Mouse (Mus musculus): Measurements from ENCODE around the gene Elf1. TPM values are rescaled to one million over a fixed set of nuclear protein-coding genes. Genes with fewer than 3 reads are reported as not detected.
"Not testable (repeated sequence)": the region's sequence is repeated elsewhere in the genome, so short reads cannot be mapped to it uniquely, and the experiment has no call there.

Gene Elf1
- polyA plus RNA-seq, 1 experiment from 2014 or later: 3.0 TPM

- H3K4me2 ChIP-seq: no peak overlapping the region
- no peak overlapping the region for H3K27ac ChIP-seq
- H3K9ac ChIP-seq: no peak overlapping the region
- no peaks in the 10 kb centered on the region for H3K36me3 ChIP-seq (replicated peaks)
- no peaks in the 10 kb centered on the region for H3K4me1 ChIP-seq
- no peak overlapping the region for H3K4me3 ChIP-seq
- 92% methylated on average over 8 of the region's 8 CpGs for WGBS
- H3K9me3 ChIP-seq: no peaks in the 10 kb centered on the region
- no peak for ATAC-seq (replicated peaks)
- H3K27me3 ChIP-seq (replicated peaks): no peaks in the 10 kb centered on the region
Observed at GRCm38 (mm10) chr14:79517185-79517740, 36.3 kb downstream of the Elf1 start.

- Histone ChIP-seq H3K4me1 (no peaks in the 10 kb centered on the region), H3K27me3 (replicated peaks) (no peaks in the 10 kb centered on the region), H3K4me2 (no peak overlapping the region), H3K9ac (no peak overlapping the region), H3K27ac (no peak overlapping the region), H3K4me3 (no peak overlapping the region), H3K36me3 (replicated peaks) (no peaks in the 10 kb centered on the region), H3K9me3 (no peaks in the 10 kb centered on the region)
- ATAC-seq (replicated peaks): no peak
- 92% methylated on average over 2 of the region's 2 CpGs for WGBS
Observed at GRCm38 (mm10) chr14:79518123-79518522, 37.1 kb downstream of the Elf1 start.

- Histone ChIP-seq H3K9me3 (no peaks in the 10 kb centered on the region), H3K27ac (no peak overlapping the region), H3K36me3 (replicated peaks) (no peaks in the 10 kb centered on the region), H3K9ac (no peak overlapping the region), H3K4me2 (no peak overlapping the region), H3K27me3 (replicated peaks) (no peaks in the 10 kb centered on the region), H3K4me1 (no peaks in the 10 kb centered on the region), H3K4me3 (no peak overlapping the region)
- WGBS: 69% methylated on average over 19 of the region's 19 CpGs
- no peak for ATAC-seq (replicated peaks)
Observed at GRCm38 (mm10) chr14:79518761-79519662, 38.0 kb downstream of the Elf1 start.

GRCm38 (mm10) chr14:79519663-79519975, 38.6 kb downstream of the Elf1 start:
- WGBS: 48% methylated on average over 1 of the region's 1 CpGs
- no peak overlapping the region for H3K9ac ChIP-seq
- no peak overlapping the region for H3K4me2 ChIP-seq
- no peak for ATAC-seq (replicated peaks)
- H3K27me3 ChIP-seq (replicated peaks): no peaks in the 10 kb centered on the region
- H3K36me3 ChIP-seq (replicated peaks): no peaks in the 10 kb centered on the region
- no peaks in the 10 kb centered on the region for H3K9me3 ChIP-seq
- H3K4me1 ChIP-seq: no peaks in the 10 kb centered on the region
- H3K4me3 ChIP-seq: no peak overlapping the region
- no peak overlapping the region for H3K27ac ChIP-seq

GRCm38 (mm10) chr14:79520612-79521011, 39.6 kb downstream of the Elf1 start:
- H3K4me1 ChIP-seq: no peaks in the 10 kb centered on the region

GRCm38 (mm10) chr14:79521056-79521455, 40.1 kb downstream of the Elf1 start:
- Histone ChIP-seq H3K4me3 (no peak overlapping the region), H3K36me3 (replicated peaks) (no peaks in the 10 kb centered on the region), H3K9me3 (no peaks in the 10 kb centered on the region), H3K4me2 (no peak overlapping the region), H3K4me1 (no peaks in the 10 kb centered on the region), H3K27me3 (replicated peaks) (no peaks in the 10 kb centered on the region), H3K27ac (no peak overlapping the region), H3K9ac (no peak overlapping the region)
- ATAC-seq (replicated peaks): no peak
- WGBS: 89% methylated on average over 1 of the region's 1 CpGs

More at GRCm38 (mm10) chr14:79520612-79521011, 39.6 kb downstream of the Elf1 start:
- Histone ChIP-seq H3K27me3 (replicated peaks) (no peaks in the 10 kb centered on the region), H3K9me3 (no peaks in the 10 kb centered on the region), H3K4me2 (no peak overlapping the region), H3K9ac (no peak overlapping the region), H3K36me3 (replicated peaks) (no peaks in the 10 kb centered on the region), H3K4me3 (no peak overlapping the region), H3K27ac (no peak overlapping the region)
- no peak for ATAC-seq (replicated peaks)

GRCm38 (mm10) chr14:79521471-79522117, 40.6 kb downstream of the Elf1 start:
- Histone ChIP-seq H3K27ac (no peak overlapping the region), H3K27me3 (replicated peaks) (no peaks in the 10 kb centered on the region), H3K9ac (no peak overlapping the region), H3K4me3 (no peak overlapping the region), H3K9me3 (no peaks in the 10 kb centered on the region), H3K4me1 (no peaks in the 10 kb centered on the region), H3K36me3 (replicated peaks) (no peaks in the 10 kb centered on the region), H3K4me2 (no peak overlapping the region)
- WGBS: 81% methylated on average over 6 of the region's 6 CpGs
- no peak for ATAC-seq (replicated peaks)

GRCm38 (mm10) chr14:79522387-79522786, 41.4 kb downstream of the Elf1 start:
- Histone ChIP-seq H3K4me3 (no peak overlapping the region), H3K4me1 (no peaks in the 10 kb centered on the region), H3K9ac (no peak overlapping the region), H3K4me2 (no peak overlapping the region), H3K36me3 (replicated peaks) (no peaks in the 10 kb centered on the region), H3K27me3 (replicated peaks) (no peaks in the 10 kb centered on the region), H3K27ac (no peak overlapping the region), H3K9me3 (no peaks in the 10 kb centered on the region)
- no peak for ATAC-seq (replicated peaks)
- 95% methylated on average over 9 of the region's 9 CpGs for WGBS

- WGBS: 90% methylated on average over 12 of the region's 12 CpGs
Observed at GRCm38 (mm10) chr14:79526106-79526505, 45.1 kb downstream of the Elf1 start.

GRCm38 (mm10) chr14:79527704-79528103, 46.7 kb downstream of the Elf1 start:
- 72% methylated on average over 6 of the region's 6 CpGs for WGBS
- H3K9ac ChIP-seq: no peak overlapping the region
- ATAC-seq (replicated peaks): no peak
- H3K4me3 ChIP-seq: no peak overlapping the region
- no peaks in the 10 kb centered on the region for H3K9me3 ChIP-seq
- no peak overlapping the region for H3K27ac ChIP-seq
- H3K36me3 ChIP-seq (replicated peaks): no peaks in the 10 kb centered on the region
- no peak overlapping the region for H3K4me2 ChIP-seq
- H3K27me3 ChIP-seq (replicated peaks): no peaks in the 10 kb centered on the region
- no peaks in the 10 kb centered on the region for H3K4me1 ChIP-seq

More at GRCm38 (mm10) chr14:79526106-79526505, 45.1 kb downstream of the Elf1 start:
- not testable (repeated sequence) for H3K27me3 ChIP-seq (replicated peaks); H3K36me3 ChIP-seq (replicated peaks); H3K9ac ChIP-seq; ATAC-seq (replicated peaks); H3K4me3 ChIP-seq; H3K27ac ChIP-seq; H3K9me3 ChIP-seq; H3K4me2 ChIP-seq; H3K4me1 ChIP-seq

- Histone ChIP-seq H3K4me1 (no peaks in the 10 kb centered on the region), H3K9me3 (no peaks in the 10 kb centered on the region), H3K27ac (no peak overlapping the region), H3K9ac (no peak overlapping the region), H3K27me3 (replicated peaks) (no peaks in the 10 kb centered on the region), H3K36me3 (replicated peaks) (no peaks in the 10 kb centered on the region), H3K4me2 (no peak overlapping the region), H3K4me3 (no peak overlapping the region)
- 80% methylated on average over 10 of the region's 10 CpGs for WGBS
- ATAC-seq (replicated peaks): no peak
Observed at GRCm38 (mm10) chr14:79529581-79530554, 48.9 kb downstream of the Elf1 start.

- H3K4me2 ChIP-seq: no peak overlapping the region
- no peak overlapping the region for H3K27ac ChIP-seq
- no peaks in the 10 kb centered on the region for H3K4me1 ChIP-seq
- no peaks in the 10 kb centered on the region for H3K27me3 ChIP-seq (replicated peaks)
- H3K9ac ChIP-seq: no peak overlapping the region
- 88% methylated on average over 6 of the region's 6 CpGs for WGBS
- H3K4me3 ChIP-seq: no peak overlapping the region
- no peak for ATAC-seq (replicated peaks)
- no peaks in the 10 kb centered on the region for H3K36me3 ChIP-seq (replicated peaks)
- H3K9me3 ChIP-seq: no peaks in the 10 kb centered on the region
Observed at GRCm38 (mm10) chr14:79530761-79531160, 49.8 kb downstream of the Elf1 start.

Measured in midbrain, embryonic 15.5 days (tissue).